8 mouse cellular contexts compared by ENCODE assay signal in genomic region chr9:37421239-37421638, GRCm38 (mm10). TPM values are rescaled to one million over a fixed set of nuclear protein-coding genes. Genes with fewer than 3 reads are reported as not detected.
A peak's percentile ranks its signal among the peaks of the same experiment; 100 is the strongest.
DNase-seq lines count a peak whose midpoint lies in the region; ATAC-seq and TF ChIP-seq lines count a peak whose summit lies in the region.

No protein-coding gene starts in this region.

- intact Hi-C loops in left cerebral cortex, postnatal 36 days (cut with DNase I) = no loop called here

- H3K36me3 ChIP-seq in kidney, adult 2 months (ENCODE audit: control insufficient read depth, insufficient read depth, low read length) = no peaks in the 10 kb centered on the region
- H3K36me3 ChIP-seq in embryonic facial prominence, embryonic 10.5 days (replicated peaks) = no peaks in the 10 kb centered on the region

- TF ChIP-seq CTCF in kidney, adult 2 months (conservative IDR thresholded peaks at IDR 0.05; ENCODE audit: insufficient read depth, insufficient read length, low read depth, low read length) = no peak

- no peaks in the 10 kb centered on the region for H3K4me1 ChIP-seq in kidney, adult 2 months (ENCODE audit: control insufficient read depth, insufficient read depth, low read length)
- H3K4me1 ChIP-seq in embryonic facial prominence, embryonic 10.5 days = peaks cover 10% of the 10 kb centered on the region

- DNase-seq in kidney, postnatal 10 days = peak; percentile 55
- no peak for DNase-seq in kidney, adult 2 months
- peak; percentile 31 for DNase-seq in embryonic facial prominence, embryonic 10.5 days (ENCODE audit: low spot score)
- peak; percentile 63 for DNase-seq in lung, postnatal 36 days
- DNase-seq in thymus, postnatal 10 days (ENCODE audit: low spot score in 2 of 2) = peak; percentile 31 to 44
- DNase-seq in yolk sac, embryonic 10.5 days (ENCODE audit: low spot score) = no peak
- no peak for DNase-seq in left cerebral cortex, postnatal 36 days (ENCODE audit: low spot score in 2 of 2)

- H3K4me3 ChIP-seq in kidney, adult 2 months (ENCODE audit: insufficient read depth, low read depth, low read length) = no peak overlapping the region
- H3K4me3 ChIP-seq in embryonic facial prominence, embryonic 10.5 days = peak overlapping the region; percentile 49

- no peak overlapping the region for H3K27ac ChIP-seq in kidney, adult 2 months (ENCODE audit: insufficient read depth, low read depth, low read length)
- no peak overlapping the region for H3K27ac ChIP-seq in embryonic facial prominence, embryonic 10.5 days (replicated peaks)

- H3K9me3 ChIP-seq in embryonic facial prominence, embryonic 10.5 days = no peaks in the 10 kb centered on the region

- ATAC-seq in inflammation-experienced regulatory T-cells, adult 6 months = peak; percentile 23

- TF ChIP-seq POLR2A in kidney, adult 2 months (IDR thresholded peaks at IDR 0.05; ENCODE audit: low read depth, low read length) = no peak

- H3K27me3 ChIP-seq in kidney, adult 2 months (replicated peaks; ENCODE audit: control insufficient read depth, insufficient read depth, low read length) = no peaks in the 10 kb centered on the region
- peaks cover 67% of the 10 kb centered on the region for H3K27me3 ChIP-seq in embryonic facial prominence, embryonic 10.5 days (replicated peaks; ENCODE audit: low read depth, poor library complexity, severe bottlenecking)

- WGBS in kidney, adult 2 months = 32% methylated on average over 12 of the region's 12 CpGs
- 29% methylated on average over 12 of the region's 12 CpGs for WGBS in embryonic facial prominence, embryonic 10.5 days

RNA-seq across cellular contexts. Expression of gene Robo3, which starts 11.8 kb away (rescaled TPM):
- 14.4 and 18.7 TPM in 2 replicates for polyA plus RNA-seq in kidney, adult 2 months (2012; rRNA removed)
- 4.1 and 9.4 TPM in 2 replicates for polyA plus RNA-seq in embryonic facial prominence, embryonic 10.5 days (2016; fragmentation: Nextera tagmentation; extraction: Ambion mirVana)
- not detected for polyA plus RNA-seq in inflammation-experienced regulatory T-cells, adult 6 months (2017; shearing (Covaris generic))
- total RNA-seq in left cerebral cortex, postnatal 36 days (2021) = 10 to 100 TPM; 21.6 to 33.0 TPM

RNA-seq across cellular contexts. Expression of gene Robo4, which starts 19.5 kb away (rescaled TPM):
- polyA plus RNA-seq in kidney, adult 2 months (2012; rRNA removed) = 25.4 and 27.6 TPM in 2 replicates
- polyA plus RNA-seq in embryonic facial prominence, embryonic 10.5 days (2016; fragmentation: Nextera tagmentation; extraction: Ambion mirVana) = 6.6 and 6.8 TPM in 2 replicates
- polyA plus RNA-seq in inflammation-experienced regulatory T-cells, adult 6 months (2017; shearing (Covaris generic)) = not detected
- 1 to 10 TPM; 7.6 to 7.8 TPM for total RNA-seq in left cerebral cortex, postnatal 36 days (2021)

RNA-seq across cellular contexts. Expression of gene Hepacam, which starts 54.1 kb away (rescaled TPM):
- 0.03 and 0.09 TPM in 2 replicates for polyA plus RNA-seq in kidney, adult 2 months (2012; rRNA removed)
- 0.05 TPM in 2 replicates for polyA plus RNA-seq in embryonic facial prominence, embryonic 10.5 days (2016; fragmentation: Nextera tagmentation; extraction: Ambion mirVana)
- not detected for polyA plus RNA-seq in inflammation-experienced regulatory T-cells, adult 6 months (2017; shearing (Covaris generic))
- 10 to 100 TPM; 62.8 to 64.3 TPM for total RNA-seq in left cerebral cortex, postnatal 36 days (2021)

Comparison
In these comparisons a context has a peak if more than half of its experiments do, and no peak if none do; other contexts are left out.
1. DNase-seq: peak in kidney, postnatal 10 days (single experiment), embryonic facial prominence, embryonic 10.5 days (single experiment), lung, postnatal 36 days (single experiment) and thymus, postnatal 10 days (2 of 2); none in kidney, adult 2 months (single experiment), yolk sac, embryonic 10.5 days (single experiment) and left cerebral cortex, postnatal 36 days (0 of 2).